Mouse (Mus musculus) forebrain, postnatal 0 days (tissue): Measurements from ENCODE around the gene Cisd3. TPM values are rescaled to one million over a fixed set of nuclear protein-coding genes. Genes with fewer than 3 reads are reported as not detected.
"Not testable (repeated sequence)": the region's sequence is repeated elsewhere in the genome, so short reads cannot be mapped to it uniquely, and the experiment has no call there.

Experiments used
- ATAC-seq: fragments of 200-750 bp; cut with Nextera tagmentation; 2 replicates; pipeline ENCODE4 v1.8.0; 2017; ENCODE audit warnings: mild to moderate bottlenecking, moderate library complexity
- DNase-seq: peaks from one replicate; pipeline ENCODE4 v3.0.0-alpha.2; 2015
- H3K27ac ChIP-seq: fragments of 300-500 bp; sonication (generic); 2 replicates; pipeline ENCODE4 v1.5.1; 2014; ENCODE audit warnings: low read depth, mild to moderate bottlenecking, antibody characterized with exemption, low read length, moderate library complexity, mixed read lengths
- H3K27me3 ChIP-seq: fragments of 300-500 bp; sonication (generic); 2 replicates; pipeline ENCODE4 v1.6.1; 2014; ENCODE audit warnings: mild to moderate bottlenecking, low read length, mixed read lengths; ENCODE audit not compliant: insufficient read depth
- H3K36me3 ChIP-seq: fragments of 300-500 bp; sonication (generic); 2 replicates; pipeline ENCODE4 v1.6.1; 2014; ENCODE audit warnings: mild to moderate bottlenecking, moderate library complexity; ENCODE audit not compliant: insufficient read depth
- H3K4me1 ChIP-seq: fragments of 300-500 bp; sonication (generic); 2 replicates; pipeline ENCODE4 v1.6.1; 2014; ENCODE audit warnings: antibody characterized with exemption; ENCODE audit not compliant: insufficient read depth
- H3K4me2 ChIP-seq: fragments of 300-500 bp; sonication (generic); 2 replicates; pipeline ENCODE4 v1.6.1; 2014; ENCODE audit warnings: low read depth, mild to moderate bottlenecking, moderate library complexity
- H3K4me3 ChIP-seq: fragments of 300-500 bp; sonication (generic); 2 replicates; pipeline ENCODE4 v1.5.1; 2014; ENCODE audit warnings: low read depth, low read length, mixed read lengths
- H3K9ac ChIP-seq: fragments of 300-500 bp; sonication (generic); 2 replicates; pipeline ENCODE4 v1.6.1; 2014; ENCODE audit warnings: mild to moderate bottlenecking
- H3K9me3 ChIP-seq: fragments of 300-500 bp; sonication (generic); 2 replicates; pipeline ENCODE4 v1.6.1; 2016; ENCODE audit warnings: low read length
- CTCF ChIP-seq: sonication (generic); IDR thresholded peaks from 2 replicates; pipeline ENCODE4 v1.5.1; 2016; ENCODE audit warnings: antibody characterized with exemption, control low read depth, low read depth
- WGBS: fragments of 180-500 bp; shearing (Covaris S2); extraction: QIAGEN DNeasy Blood & Tissue Kit; methylation state at CpG from one replicate; pipeline ENCODE4 v1.1.7; 2014; 5-methylcytosine and 5-hydroxymethylcytosine counted together
- polyA plus RNA-seq: library from polyadenylated mRNA; unstranded; fragments of >200 nt; fragmentation: Nextera tagmentation; extraction: Ambion mirVana; gene quantifications from 2 replicates; pipeline ENCODE4 v1.2.1, GENCODE M21; 2015
- total RNA-seq: library from RNA; depleted of rRNA; stranded (reverse); fragments of >200 nt; gene quantifications from 2 replicates; pipeline ENCODE4 v1.2.3, GENCODE M21; 2014

Gene Cisd3
- total and polyA plus RNA-seq, 2 experiments from 2014 or later: 15.5 to 27.2 TPM

GRCm38 (mm10) chr11:97718281-97718860 is 32.7 kb downstream of the Cisd3 start:
- Histone ChIP-seq H3K4me3 (no peak overlapping the region), H3K9ac (no peak overlapping the region), H3K4me1 (no peaks in the 10 kb centered on the region), H3K27ac (no peak overlapping the region), H3K27me3 (no peaks in the 10 kb centered on the region), H3K9me3 (no peaks in the 10 kb centered on the region), H3K4me2 (no peak overlapping the region), H3K36me3 (peaks cover 80% of the 10 kb centered on the region)
- no peak for TF ChIP-seq CTCF
- WGBS: 85% methylated on average over 15 of the region's 15 CpGs
- DNase-seq: no peak
- ATAC-seq: no peak

GRCm38 (mm10) chr11:97719041-97719440 is 33.4 kb downstream of the Cisd3 start:
- no peaks in the 10 kb centered on the region for H3K9me3 ChIP-seq
- ATAC-seq (no peak), DNase-seq (no peak)
- H3K4me3 ChIP-seq: no peak overlapping the region
- no peak overlapping the region for H3K9ac ChIP-seq
- no peaks in the 10 kb centered on the region for H3K4me1 ChIP-seq
- H3K27me3 ChIP-seq: no peaks in the 10 kb centered on the region
- H3K36me3 ChIP-seq: peaks cover 80% of the 10 kb centered on the region
- TF ChIP-seq CTCF: no peak
- WGBS: 84% methylated on average over 4 of the region's 4 CpGs
- no peak overlapping the region for H3K27ac ChIP-seq
- H3K4me2 ChIP-seq: no peak overlapping the region

- H3K27ac ChIP-seq: no peak overlapping the region
- ATAC-seq (no peak), DNase-seq (no peak)
- 96% methylated on average over 4 of the region's 4 CpGs for WGBS
- no peaks in the 10 kb centered on the region for H3K4me1 ChIP-seq
- no peak for TF ChIP-seq CTCF
- H3K9ac ChIP-seq: no peak overlapping the region
- H3K27me3 ChIP-seq: no peaks in the 10 kb centered on the region
- H3K4me3 ChIP-seq: no peak overlapping the region
- H3K4me2 ChIP-seq: no peak overlapping the region
- H3K9me3 ChIP-seq: no peaks in the 10 kb centered on the region
- peaks cover 95% of the 10 kb centered on the region for H3K36me3 ChIP-seq
Measured at GRCm38 (mm10) chr11:97721338-97721737, 35.7 kb downstream of the Cisd3 start.

GRCm38 (mm10) chr11:97723709-97724108 is 38.1 kb downstream of the Cisd3 start:
- H3K4me2 ChIP-seq: no peak overlapping the region
- WGBS: 83% methylated on average over 7 of the region's 7 CpGs
- no peak for DNase-seq
- ATAC-seq: no peak
- peaks cover 96% of the 10 kb centered on the region for H3K36me3 ChIP-seq
- H3K4me3 ChIP-seq: no peak overlapping the region
- H3K27me3 ChIP-seq: no peaks in the 10 kb centered on the region
- H3K9me3 ChIP-seq: no peaks in the 10 kb centered on the region
- no peak for TF ChIP-seq CTCF
- no peak overlapping the region for H3K27ac ChIP-seq
- H3K9ac ChIP-seq: no peak overlapping the region
- no peaks in the 10 kb centered on the region for H3K4me1 ChIP-seq

GRCm38 (mm10) chr11:97728311-97728710 is 42.7 kb downstream of the Cisd3 start:
- TF ChIP-seq CTCF: no peak
- H3K4me2 ChIP-seq: no peak overlapping the region
- ATAC-seq: no peak
- DNase-seq: no peak
- no peaks in the 10 kb centered on the region for H3K9me3 ChIP-seq
- H3K4me3 ChIP-seq: no peak overlapping the region
- H3K27me3 ChIP-seq: no peaks in the 10 kb centered on the region
- H3K9ac ChIP-seq: no peak overlapping the region
- H3K4me1 ChIP-seq: no peaks in the 10 kb centered on the region
- H3K27ac ChIP-seq: no peak overlapping the region
- peaks cover 81% of the 10 kb centered on the region for H3K36me3 ChIP-seq
- 81% methylated on average over 7 of the region's 7 CpGs for WGBS

- no peak overlapping the region for H3K4me3 ChIP-seq
- DNase-seq: no peak
- no peaks in the 10 kb centered on the region for H3K9me3 ChIP-seq
- TF ChIP-seq CTCF: no peak
- ATAC-seq: no peak
- no peak overlapping the region for H3K9ac ChIP-seq
- no peaks in the 10 kb centered on the region for H3K27me3 ChIP-seq
- WGBS: 88% methylated on average over 7 of the region's 7 CpGs
- peaks cover 77% of the 10 kb centered on the region for H3K36me3 ChIP-seq
- no peak overlapping the region for H3K27ac ChIP-seq
- no peak overlapping the region for H3K4me2 ChIP-seq
- H3K4me1 ChIP-seq: no peaks in the 10 kb centered on the region
Measured at GRCm38 (mm10) chr11:97728730-97729129, 43.1 kb downstream of the Cisd3 start.

- 40% methylated on average over 10 of the region's 10 CpGs for WGBS
- H3K27ac ChIP-seq: no peak overlapping the region
- no peak for ATAC-seq
- H3K4me1 ChIP-seq: no peaks in the 10 kb centered on the region
- no peak overlapping the region for H3K9ac ChIP-seq
- H3K36me3 ChIP-seq: peaks cover 31% of the 10 kb centered on the region
- no peaks in the 10 kb centered on the region for H3K27me3 ChIP-seq
- no peaks in the 10 kb centered on the region for H3K9me3 ChIP-seq
- no peak overlapping the region for H3K4me2 ChIP-seq
- H3K4me3 ChIP-seq: no peak overlapping the region
- no peak for TF ChIP-seq CTCF
- no peak for DNase-seq
Measured at GRCm38 (mm10) chr11:97733689-97734088, 48.1 kb downstream of the Cisd3 start.

- not testable (repeated sequence) for H3K9me3 ChIP-seq, ATAC-seq, H3K9ac ChIP-seq, H3K4me3 ChIP-seq, DNase-seq, H3K4me1 ChIP-seq, H3K27ac ChIP-seq, H3K27me3 ChIP-seq, H3K4me2 ChIP-seq
- H3K36me3 ChIP-seq: peaks cover 20% of the 10 kb centered on the region
- 87% methylated on average over 5 of the region's 5 CpGs for WGBS
Measured at GRCm38 (mm10) chr11:97734810-97735209, 49.2 kb downstream of the Cisd3 start.
